Mouse (Mus musculus) heart, postnatal 36 days (tissue): ENCODE data around the gene Gnpat. TPM values are rescaled to one million over a fixed set of nuclear protein-coding genes. Genes with fewer than 3 reads are reported as not detected.

Source experiments
- DNase-seq, 2 experiments: peaks; one replicate each; pipeline ENCODE4 v3.0.0; 2021 to 2022
- intact Hi-C: fragments of 180-260 bp; cut with DNase I; formaldehyde crosslinking; loops from one replicate; pipeline ENCODE4 v1.15.1; 2025
- total RNA-seq, 2 experiments: library from RNA; stranded (reverse); gene quantifications; 2 replicates each; pipeline ENCODE4 v1.2.3; 2021

Gnpat gene
- total RNA-seq, 2 experiments from 2014 or later = 174 to 194 TPM

DNA sequence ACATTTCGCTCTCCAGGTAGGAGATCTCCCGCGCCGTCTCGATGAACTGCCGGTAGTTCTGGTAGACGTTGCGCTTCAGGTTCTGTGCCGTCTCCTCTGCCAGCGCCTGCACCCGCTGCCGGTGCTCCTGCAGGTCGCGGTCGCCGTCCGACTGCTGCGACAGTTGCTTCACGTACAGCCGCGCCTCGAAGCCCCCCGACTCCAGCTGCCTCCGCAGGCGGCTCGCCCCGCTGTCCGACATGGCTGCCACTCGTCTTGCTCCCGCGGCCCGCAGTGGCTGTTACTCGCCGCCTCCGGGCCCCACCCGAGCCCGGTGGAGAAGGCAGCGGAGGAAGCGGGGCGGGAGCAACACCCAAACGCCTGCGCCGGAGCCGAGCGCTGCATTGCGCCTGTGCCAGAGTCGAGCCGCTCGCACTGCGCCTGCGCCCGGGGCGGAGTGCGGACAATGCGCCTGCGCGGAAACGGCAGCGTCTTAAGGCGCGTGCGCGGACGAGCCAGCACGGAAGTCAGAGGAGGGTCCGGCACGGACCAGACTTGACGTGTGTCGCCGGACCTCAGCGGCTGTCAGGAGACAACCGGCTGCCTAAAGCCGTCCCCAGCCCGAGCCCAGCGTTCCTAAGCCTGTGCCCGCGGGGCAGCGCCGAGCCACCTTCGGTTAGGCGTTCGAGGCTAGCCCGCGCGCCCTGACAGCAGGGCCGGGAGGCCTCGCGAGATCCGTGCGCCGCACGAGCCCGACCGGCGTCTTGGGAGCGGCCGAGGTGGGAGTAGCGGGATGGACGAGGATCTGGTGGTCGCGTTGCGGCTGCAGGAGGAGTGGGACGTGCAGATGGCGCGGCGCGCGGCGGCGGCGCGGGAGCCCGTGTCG lies 34.8 kb downstream of the Gnpat start, which contains the start of the genes Exoc8 and Sprtn:
Exoc8 (minus strand) TSS at position 320 of the 865 bp plus-strand sequence.
Sprtn (plus strand) TSS at position 501 of the 865 bp plus-strand sequence.
- intact Hi-C loops = loop anchor here (1.0 to 10.0 kb wide), 5 partner anchors 33 to 173 kb away; partner anchors contain the start of genes Arv1, Egln1, Tsnax and Ttc13
- peak; percentile 99 to 100 for DNase-seq

DNA sequence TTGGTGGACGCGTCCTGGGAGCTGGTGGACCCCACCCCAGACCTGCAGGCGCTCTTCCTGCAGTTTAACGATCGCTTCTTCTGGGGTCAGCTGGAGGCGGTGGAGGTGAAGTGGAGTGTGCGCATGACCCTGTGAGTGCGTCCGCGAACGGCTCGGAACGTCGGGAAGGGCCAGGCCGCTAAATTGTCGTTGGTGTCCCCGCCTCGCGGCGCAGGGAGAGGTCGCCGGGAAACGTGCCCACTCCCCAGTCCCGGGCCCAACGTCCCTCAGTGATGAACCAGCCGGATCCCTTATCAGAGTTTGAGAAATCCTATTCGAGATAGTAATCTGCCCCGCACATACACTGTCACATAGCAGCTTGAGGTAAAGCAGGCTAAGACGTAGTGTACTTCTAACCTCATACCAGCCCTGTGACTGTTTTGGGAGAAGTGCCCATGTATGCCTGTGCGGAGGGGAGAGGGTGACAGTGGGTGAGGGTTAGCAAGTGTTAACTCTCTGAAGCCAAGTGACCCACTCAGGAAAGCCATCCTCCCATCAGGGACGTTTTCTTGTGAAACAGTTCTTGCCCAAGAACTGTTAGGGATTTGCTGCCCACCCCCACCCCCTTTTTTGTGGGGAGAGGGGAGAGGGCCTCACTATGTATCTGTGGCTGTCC lies 35.5 kb downstream of the Gnpat start:
- DNase-seq = peak in 1 of 2 experiments; percentile 25
- intact Hi-C loops = loop anchor here (10.0 kb wide), 1 partner anchor 174 kb away; the partner anchor contains the start of genes Arv1 and Ttc13

DNA sequence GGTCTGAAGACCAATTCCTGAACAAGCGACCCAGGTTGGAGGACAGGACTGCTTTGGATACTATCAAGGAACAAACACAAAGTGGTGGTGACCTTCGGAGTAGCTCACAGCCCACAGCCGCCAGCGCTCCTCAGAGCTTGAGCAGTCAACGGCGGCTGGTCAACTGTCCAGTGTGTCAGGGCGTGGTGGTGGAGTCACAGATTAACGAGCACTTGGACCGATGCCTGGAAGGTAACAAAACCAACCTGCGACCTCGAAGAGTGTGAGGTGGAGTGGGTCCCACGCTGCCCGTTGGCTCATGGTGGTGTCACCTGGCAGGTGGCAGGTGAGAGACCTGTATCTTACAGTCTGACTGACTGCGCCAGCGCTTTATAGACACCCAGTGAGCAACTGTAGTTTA lies 40.4 kb downstream of the Gnpat start:
- intact Hi-C loops = no loop called here
- no peak for DNase-seq

DNA sequence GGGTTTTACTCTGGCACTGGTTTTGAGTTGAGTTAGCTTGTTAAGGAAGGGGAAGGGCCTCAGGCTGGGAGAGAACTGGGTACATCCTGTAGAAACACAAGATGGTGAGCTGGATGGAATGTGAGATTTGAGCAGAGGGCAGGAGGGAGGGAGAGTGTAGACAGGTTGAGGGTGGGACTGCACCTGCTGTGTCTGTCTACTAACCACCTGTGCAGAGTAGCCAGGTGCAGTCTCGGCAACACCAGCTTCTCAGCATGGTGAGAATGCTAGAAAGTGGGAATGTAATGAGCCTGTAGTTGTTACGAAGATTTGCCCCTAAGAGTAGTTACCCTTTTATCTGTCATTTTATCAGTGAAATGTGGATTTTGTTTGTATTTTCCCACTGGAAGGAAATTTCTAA lies 42.6 kb downstream of the Gnpat start:
- no peak for DNase-seq
- intact Hi-C loops = no loop called here

DNA sequence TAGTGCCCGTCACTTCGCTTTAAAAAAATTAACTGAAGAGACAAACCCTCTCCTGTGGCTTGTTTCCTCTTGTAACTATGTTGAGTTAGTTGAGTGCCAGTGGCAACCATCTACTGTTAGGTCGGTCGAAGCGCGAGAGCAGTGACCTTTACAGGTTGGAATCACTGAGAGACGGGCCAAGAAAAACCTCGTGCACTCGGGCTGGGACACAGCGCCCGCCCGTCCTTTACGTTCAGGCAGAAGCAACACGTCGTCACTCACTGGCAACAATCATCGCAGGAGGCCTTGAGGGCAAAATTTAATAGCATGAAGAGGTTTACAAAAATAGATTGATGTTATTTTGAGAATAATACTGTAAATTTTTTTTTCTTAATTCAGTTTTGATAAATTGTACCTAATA lies 47.1 kb downstream of the Gnpat start:
- DNase-seq = no peak
- intact Hi-C loops = loop anchor here (5.0 kb wide), 1 partner anchor 37 kb away; the partner anchor contains the start of gene Egln1

DNA sequence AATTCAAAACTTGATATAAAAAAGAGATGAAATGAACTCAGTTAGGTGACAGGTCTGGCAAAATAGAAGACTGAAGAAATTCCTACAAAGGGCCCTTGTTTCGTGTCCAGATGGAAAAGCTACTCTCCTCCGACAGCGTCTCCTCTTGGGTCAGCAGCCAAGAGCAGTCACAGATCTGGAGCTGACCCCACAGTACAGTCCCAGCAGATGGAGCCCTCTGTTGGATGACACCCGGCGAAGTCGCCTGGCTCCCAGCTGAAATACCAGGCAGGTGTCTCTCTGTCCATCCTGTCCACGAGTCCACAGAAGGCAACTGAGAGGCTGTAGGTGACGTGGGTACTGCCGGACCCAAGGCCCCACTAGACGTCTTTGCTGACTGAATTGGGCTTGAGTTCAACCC lies 47.5 kb downstream of the Gnpat start:
- intact Hi-C loops = loop anchor here (5.0 kb wide), 1 partner anchor 37 kb away; the partner anchor contains the start of gene Egln1
- DNase-seq = no peak

DNA sequence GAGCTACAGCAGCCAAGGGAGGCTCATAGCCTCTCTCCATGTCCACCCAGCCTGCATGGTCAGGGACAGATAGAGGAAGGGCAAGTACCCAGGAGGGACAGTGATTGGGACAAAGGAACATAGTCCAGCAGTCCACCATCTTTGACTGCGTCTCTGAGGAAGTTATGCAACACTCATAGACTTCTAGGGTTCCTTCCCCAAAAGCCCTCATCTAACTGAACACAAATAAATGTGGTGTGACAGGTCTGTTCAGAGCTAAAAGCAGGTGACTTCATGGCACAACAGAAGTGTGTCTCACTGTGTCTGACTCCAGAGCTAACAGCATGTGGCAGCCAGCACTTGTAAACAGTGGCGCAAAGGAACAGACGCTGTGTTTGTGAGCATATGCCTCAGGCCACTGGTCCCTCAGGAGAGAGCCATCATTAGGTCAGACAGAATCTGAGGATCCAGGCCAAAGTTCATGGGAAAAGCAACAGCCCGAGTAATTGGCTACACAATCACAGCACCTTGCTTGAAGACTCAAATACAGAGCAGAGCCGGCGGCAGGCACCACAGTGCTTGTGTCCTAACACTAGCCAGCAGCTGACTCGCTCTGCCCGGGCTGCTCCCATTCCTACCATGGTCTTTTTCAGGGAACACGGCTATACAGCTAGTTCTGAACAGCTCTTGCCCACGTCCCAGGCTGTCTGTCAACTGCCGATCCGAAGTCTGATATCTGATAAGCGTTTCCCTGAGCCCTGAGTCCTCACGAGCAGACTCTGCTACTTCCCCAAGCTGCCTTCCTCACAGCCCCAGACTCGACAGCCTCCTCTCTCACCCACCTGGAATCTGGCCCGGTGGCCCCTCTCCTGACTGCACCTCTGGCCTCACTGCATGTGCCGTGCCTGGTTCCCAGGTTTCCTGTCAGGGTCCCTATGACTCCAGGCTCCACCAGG lies 49.4 kb downstream of the Gnpat start:
- intact Hi-C loops = loop anchor here (5.0 kb wide), 1 partner anchor 35 kb away; the partner anchor contains the start of gene Egln1
- DNase-seq = no peak

DNA sequence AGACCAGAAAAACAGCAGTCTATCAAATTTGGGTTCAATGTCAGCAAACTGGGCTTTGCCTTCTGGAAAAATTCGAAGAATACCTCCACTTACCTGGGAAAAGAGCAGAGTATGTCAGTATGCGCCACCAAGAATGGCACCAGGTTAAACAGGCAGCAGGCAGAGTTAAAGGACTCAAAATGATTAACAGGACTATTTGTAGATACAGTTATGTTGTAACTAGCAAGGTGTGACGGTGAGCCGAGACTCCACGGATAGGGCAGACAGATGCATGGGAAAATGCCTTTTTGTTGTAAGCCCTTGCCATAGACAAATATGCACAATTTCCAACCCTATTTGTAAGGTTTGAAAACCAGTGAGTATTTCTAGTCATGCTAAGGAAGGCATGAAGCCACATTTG lies 51.2 kb downstream of the Gnpat start:
- DNase-seq = no peak
- intact Hi-C loops = loop anchor here (5.0 kb wide), 1 partner anchor 33 kb away; the partner anchor contains the start of gene Egln1

DNA sequence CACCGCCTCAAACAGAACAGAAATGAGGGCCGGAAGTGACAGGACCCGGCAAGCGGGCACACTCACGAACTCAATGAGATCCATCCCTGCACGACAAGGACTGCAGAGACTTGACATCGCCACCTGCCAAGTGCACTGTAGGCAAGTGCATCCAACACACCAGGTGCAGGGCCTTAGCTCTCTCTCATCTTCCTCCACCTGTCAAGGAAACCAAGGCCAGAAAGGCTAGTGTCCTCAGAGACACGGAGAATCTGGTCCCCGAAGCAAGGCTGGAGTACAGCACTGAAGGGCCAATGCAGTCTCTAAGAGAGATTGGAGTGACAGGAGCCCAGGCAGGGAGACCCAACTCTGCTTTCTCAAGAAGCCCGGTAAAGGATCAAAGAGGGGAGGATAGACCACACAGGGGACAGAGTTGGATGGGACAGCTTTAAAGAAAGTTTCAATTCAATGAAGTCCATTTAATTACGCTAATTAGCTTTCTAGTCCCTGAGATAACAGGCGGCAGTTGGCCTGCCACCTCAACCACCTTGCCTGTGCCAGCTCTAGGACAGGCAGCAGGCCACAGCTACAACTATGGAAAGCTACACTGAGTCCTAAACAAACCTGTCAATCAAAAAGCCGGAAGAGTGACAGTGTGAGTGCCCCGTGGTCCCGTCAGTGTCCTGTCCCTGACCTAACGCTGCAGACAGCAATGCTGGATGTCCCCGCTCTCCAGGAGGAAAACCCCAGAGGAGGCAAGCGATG lies 55.1 kb downstream of the Gnpat start:
- intact Hi-C loops = no loop called here

DNA sequence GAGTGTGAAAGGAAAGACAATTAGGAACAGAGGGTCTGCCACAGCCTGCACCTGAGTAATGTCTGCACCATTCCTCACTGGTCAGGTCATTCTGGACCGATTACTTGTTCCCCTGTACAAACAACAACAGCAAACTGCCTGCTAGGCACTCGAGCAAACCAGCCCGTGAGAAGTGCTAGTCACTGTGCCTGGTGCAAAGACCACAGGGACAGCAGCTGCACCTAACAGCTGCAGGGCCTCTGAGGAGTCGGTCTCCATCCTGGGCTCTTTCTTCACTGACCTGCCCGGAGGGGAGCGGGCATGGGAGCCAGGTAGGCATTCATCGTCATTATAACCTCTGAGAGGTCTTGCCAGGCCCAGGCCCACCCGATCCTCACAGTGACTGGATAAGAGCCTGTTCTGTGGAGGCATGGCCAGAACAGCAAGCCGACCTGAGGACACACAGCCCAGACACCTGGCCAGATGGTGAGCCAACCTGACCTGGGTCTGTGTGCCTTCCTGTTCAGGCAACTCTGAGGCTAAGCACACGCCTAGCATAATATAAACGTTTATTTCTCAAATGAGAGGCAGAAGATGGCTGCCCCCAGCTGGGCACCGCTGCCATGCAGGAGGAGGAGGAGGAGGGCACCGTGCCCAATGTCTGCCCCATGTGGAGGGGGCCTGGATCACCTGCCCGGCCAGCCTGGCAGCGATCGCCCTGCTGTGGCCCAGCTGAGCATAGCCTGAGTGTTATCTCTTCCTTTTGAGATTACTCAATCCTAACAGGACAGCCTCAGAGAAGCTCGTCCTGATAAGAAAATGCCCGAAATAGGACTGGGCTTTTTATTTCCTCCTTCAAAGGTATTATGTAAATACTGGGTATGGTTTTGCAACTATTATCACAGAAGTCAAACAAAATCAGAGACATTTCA lies 58.8 kb downstream of the Gnpat start:
- intact Hi-C loops = no loop called here
- DNase-seq = peak in 1 of 2 experiments; percentile 56

More for the DNA sequence above, 55.1 kb downstream of the Gnpat start:
- no peak for DNase-seq

DNA sequence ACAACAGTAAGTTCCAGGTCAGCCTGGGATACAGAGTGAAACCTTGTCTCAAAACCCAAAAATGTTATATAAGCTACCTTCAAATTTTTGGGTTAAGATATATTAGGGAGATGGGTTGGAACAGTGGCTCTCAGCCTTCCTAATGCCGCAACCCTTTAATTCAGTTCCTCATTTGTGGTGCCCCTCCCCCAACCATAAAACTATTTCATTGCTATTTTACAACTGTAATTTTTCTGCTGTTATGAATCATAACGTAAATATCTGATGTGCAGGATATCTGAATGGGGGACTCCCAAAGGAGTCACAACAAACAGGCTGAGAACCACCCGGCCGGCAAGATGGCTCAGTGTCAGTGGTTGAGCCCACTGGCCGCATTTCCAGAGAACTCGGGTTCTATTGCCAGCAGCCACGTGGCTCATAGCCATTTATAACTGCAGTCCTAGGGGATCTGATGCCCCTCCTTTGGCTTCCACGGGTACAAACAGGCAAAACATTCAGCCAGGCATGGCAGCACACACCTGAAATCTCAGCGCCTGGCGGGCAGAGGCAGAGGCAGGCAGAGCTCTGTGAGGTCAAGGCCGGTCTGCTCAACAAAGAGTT lies 59.8 kb downstream of the Gnpat start:
- intact Hi-C loops = no loop called here
- DNase-seq = no peak

DNA sequence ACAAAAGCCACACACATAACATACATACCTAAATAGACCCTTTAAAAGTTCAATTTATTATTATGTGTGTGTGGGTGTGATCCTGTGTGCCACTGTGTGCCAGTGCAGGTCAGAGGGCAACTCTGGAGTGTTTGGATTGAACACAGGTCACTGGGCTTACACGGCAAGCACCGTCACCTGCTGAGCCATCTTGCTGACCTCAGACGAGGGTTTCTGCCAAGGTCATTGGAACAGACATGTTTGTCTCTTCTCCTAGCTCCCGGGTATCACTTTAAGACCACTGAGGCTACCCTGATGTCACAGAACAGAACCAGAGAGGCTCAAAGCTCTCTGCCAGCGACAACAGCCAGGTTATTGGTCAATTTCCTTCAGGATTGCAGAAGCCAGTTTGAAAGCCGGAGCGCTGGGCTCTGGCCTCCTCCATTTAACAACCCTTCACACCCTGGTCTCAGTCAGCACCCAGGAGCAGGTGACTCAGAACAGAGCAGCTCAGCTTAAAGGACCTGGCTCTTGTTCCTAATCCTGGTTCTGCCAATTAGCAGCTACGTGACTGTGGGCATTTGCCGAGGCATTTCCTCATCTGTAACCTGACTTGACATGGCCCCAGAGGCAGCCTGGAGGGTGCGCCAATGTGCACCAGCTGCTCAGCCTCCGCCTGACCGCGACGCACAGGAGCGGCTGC lies 61.3 kb downstream of the Gnpat start:
- DNase-seq = peak; percentile 40 to 60
- intact Hi-C loops = no loop called here

DNA sequence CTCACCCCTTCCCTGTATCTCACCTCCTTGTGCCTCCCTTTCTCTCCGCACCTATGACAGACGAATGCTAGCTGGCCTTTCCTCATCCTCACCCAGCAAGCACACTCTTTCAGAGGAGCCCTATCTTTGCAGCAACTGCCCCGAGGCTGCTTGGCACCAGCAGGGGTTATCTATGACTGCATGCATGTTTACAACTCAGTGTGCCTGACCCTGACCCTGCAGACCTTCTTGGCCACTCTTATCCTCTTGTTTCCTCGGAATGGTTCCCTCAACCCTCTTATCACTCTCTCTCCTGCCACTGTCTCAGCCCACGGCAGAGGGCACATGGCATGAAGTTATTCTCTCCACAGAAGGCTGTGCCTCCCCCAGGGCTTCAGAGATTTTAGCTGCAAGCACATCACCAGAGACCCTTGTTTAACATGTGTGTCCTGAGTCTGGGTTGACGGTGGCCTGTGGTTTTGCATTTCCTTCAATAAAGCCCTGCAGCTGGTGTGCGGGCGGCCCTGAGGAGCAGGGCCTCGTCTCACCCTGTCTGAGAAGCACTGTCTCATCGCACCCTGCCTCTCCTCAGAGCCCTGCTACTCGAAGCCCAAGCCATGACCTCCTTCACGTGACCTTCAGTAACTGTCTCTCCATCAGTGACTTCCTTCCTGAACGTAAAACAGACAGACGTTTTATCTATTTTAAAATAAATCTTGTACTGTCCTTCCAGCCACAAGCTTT lies 62.9 kb downstream of the Gnpat start:
- no peak for DNase-seq
- intact Hi-C loops = no loop called here

DNA sequence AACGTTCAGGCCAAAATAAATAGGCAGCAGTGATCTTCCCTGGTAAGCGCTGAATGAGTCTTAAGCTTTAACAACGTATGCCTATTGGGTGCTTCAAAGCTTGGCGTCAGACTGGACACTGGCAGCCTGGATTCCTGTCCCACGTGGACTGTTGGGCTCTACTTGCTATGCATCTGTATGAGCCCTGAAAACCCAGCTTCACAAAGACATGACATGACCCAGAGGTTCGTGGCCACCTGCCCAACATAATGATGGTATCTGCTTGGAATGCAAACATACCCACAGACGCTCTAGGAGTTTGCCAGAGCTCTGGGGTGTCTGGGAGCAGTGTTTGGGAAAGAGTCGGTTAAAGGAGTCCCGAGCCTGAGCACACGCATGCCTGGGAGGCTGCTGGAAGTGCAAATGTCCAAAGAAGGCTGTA lies 63.5 kb downstream of the Gnpat start:
- DNase-seq = peak in 1 of 2 experiments; percentile 65
- intact Hi-C loops = no loop called here

DNA sequence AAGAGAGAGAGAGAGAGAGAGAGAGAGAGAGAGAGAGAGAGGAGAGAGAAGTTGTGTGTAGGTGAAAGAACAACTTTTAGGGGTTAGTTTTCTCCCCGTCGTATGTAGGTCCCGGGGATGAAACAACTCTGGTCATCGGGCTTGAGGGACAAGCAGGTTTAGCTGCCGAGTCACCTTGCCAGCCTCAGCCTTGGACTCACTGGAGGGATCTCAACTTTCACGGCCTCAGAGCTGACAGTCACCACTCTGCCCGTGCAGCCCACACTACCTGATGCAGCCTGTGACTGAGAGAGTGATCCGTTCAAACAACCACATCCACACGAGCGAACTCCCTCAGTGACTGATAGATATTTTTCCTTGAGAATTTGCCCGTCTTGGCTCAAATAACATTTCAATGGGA lies 66.2 kb downstream of the Gnpat start:
- no peak for DNase-seq
- intact Hi-C loops = no loop called here

DNA sequence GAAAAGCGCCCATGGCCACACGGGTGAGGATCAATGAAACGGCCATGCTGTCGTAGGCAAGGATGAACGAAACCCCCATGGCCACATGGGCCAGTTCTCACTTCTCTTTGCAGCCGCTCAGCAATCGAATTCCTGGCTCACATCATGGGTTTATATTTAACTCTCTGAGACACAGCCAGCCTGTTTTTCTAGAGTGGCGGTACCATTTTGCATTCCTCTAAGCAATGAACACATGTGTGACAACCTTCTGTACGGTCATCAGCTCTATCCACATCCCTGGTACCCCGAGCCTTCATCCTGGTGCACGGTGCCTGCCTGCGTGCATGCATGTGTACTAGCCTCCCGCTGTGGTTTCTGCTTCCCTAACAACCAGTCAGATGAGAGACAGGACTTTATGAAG lies 67.3 kb downstream of the Gnpat start:
- DNase-seq = no peak
- intact Hi-C loops = no loop called here

DNA sequence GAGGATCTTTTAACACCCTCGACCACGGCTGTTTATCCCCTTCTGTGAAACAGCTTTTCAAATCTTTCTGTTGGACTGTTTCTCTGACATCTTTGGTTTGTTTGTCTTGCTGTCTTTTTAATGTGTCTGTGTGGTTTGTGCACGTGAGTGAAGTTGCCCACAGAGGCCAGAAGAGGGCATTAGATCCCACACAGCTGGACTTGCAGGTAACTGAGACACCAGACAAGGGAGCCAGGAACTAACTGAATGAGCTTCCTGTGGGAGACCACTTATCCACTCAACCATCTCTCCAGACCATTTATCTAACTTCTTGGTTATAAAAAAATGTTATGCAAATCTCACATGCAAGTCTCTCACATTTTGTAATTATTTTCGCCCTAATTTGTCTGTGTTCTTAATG lies 67.8 kb downstream of the Gnpat start:
- intact Hi-C loops = no loop called here

More for the DNA sequence above, 67.8 kb downstream of the Gnpat start:
- DNase-seq = no peak
